Mouse (Mus musculus): ENCODE measurements at regions not wholly inside any gene's neighbourhood (a gene's known extent, or its start where the extent isn't known, plus 50 kb on each side); places are given as distances from the start of the nearest gene placed in this dataset.

- no peak overlapping the region for H3K27ac ChIP-seq (ENCODE audit: insufficient read depth, low read length)
- H3K36me3 ChIP-seq (ENCODE audit: control insufficient read depth, insufficient read depth, low read length, poor library complexity, severe bottlenecking), result no peaks in the 10 kb centered on the region
- H3K9ac ChIP-seq (ENCODE audit: low read depth, poor library complexity, severe bottlenecking), result no peak overlapping the region
- TF ChIP-seq CTCF (IDR thresholded peaks at IDR 0.05; ENCODE audit: low read depth, low read length), result no peak
- TF ChIP-seq POLR2A (IDR thresholded peaks at IDR 0.05; ENCODE audit: insufficient read depth, low read length), result no peak
- TF ChIP-seq EP300 (IDR thresholded peaks at IDR 0.05; ENCODE audit: insufficient read depth, low read depth, low read length), result no peak
- H3K9me3 ChIP-seq (replicated peaks; ENCODE audit: control insufficient read depth, insufficient read depth, low read length, poor library complexity, severe bottlenecking), result no peaks in the 10 kb centered on the region
- no peak overlapping the region for H3K4me3 ChIP-seq (ENCODE audit: low read depth, low read length)
- H3K27me3 ChIP-seq (ENCODE audit: control insufficient read depth, insufficient read depth, low read length, poor library complexity, severe bottlenecking), result no peaks in the 10 kb centered on the region
- H3K4me1 ChIP-seq (ENCODE audit: control insufficient read depth, insufficient read depth, low read length), result no peaks in the 10 kb centered on the region
These were observed 159.8 kb downstream of the S1pr1 start for GRCm38 (mm10) chr3:115554809-115555708.

GRCm38 (mm10) chr3:115553848-115554515 lies 160.9 kb downstream of the S1pr1 start:
- H3K27me3 ChIP-seq (ENCODE audit: control insufficient read depth, insufficient read depth, low read length, poor library complexity, severe bottlenecking), result no peaks in the 10 kb centered on the region
- no peak overlapping the region for H3K27ac ChIP-seq (ENCODE audit: insufficient read depth, low read length)
- TF ChIP-seq POLR2A (IDR thresholded peaks at IDR 0.05; ENCODE audit: insufficient read depth, low read length) (no peak), CTCF (IDR thresholded peaks at IDR 0.05; ENCODE audit: low read depth, low read length) (peak; percentile 7)
- no peak overlapping the region for H3K9ac ChIP-seq (ENCODE audit: low read depth, poor library complexity, severe bottlenecking)
- no peak overlapping the region for H3K4me3 ChIP-seq (ENCODE audit: low read depth, low read length)
- no peaks in the 10 kb centered on the region for H3K4me1 ChIP-seq (ENCODE audit: control insufficient read depth, insufficient read depth, low read length)
- no peaks in the 10 kb centered on the region for H3K36me3 ChIP-seq (ENCODE audit: control insufficient read depth, insufficient read depth, low read length, poor library complexity, severe bottlenecking)
- no peaks in the 10 kb centered on the region for H3K9me3 ChIP-seq (replicated peaks; ENCODE audit: control insufficient read depth, insufficient read depth, low read length, poor library complexity, severe bottlenecking)

- Histone ChIP-seq H3K27ac (ENCODE audit: insufficient read depth, low read length) (no peak overlapping the region), H3K4me1 (ENCODE audit: control insufficient read depth, insufficient read depth, low read length) (no peaks in the 10 kb centered on the region), H3K27me3 (ENCODE audit: control insufficient read depth, insufficient read depth, low read length, poor library complexity, severe bottlenecking) (no peaks in the 10 kb centered on the region), H3K36me3 (ENCODE audit: control insufficient read depth, insufficient read depth, low read length, poor library complexity, severe bottlenecking) (no peaks in the 10 kb centered on the region), H3K9ac (ENCODE audit: low read depth, poor library complexity, severe bottlenecking) (no peak overlapping the region), H3K9me3 (replicated peaks; ENCODE audit: control insufficient read depth, insufficient read depth, low read length, poor library complexity, severe bottlenecking) (no peaks in the 10 kb centered on the region), H3K4me3 (ENCODE audit: low read depth, low read length) (no peak overlapping the region)
- TF ChIP-seq EP300 (IDR thresholded peaks at IDR 0.05; ENCODE audit: insufficient read depth, low read depth, low read length) (no peak), POLR2A (IDR thresholded peaks at IDR 0.05; ENCODE audit: insufficient read depth, low read length) (no peak), CTCF (IDR thresholded peaks at IDR 0.05; ENCODE audit: low read depth, low read length) (no peak)
These were observed 173.1 kb downstream of the S1pr1 start for GRCm38 (mm10) chr3:115541789-115542188.

- Histone ChIP-seq H3K27me3 (ENCODE audit: control insufficient read depth, insufficient read depth, low read length, poor library complexity, severe bottlenecking) (no peaks in the 10 kb centered on the region), H3K36me3 (ENCODE audit: control insufficient read depth, insufficient read depth, low read length, poor library complexity, severe bottlenecking) (no peaks in the 10 kb centered on the region), H3K4me3 (ENCODE audit: low read depth, low read length) (no peak overlapping the region), H3K9ac (ENCODE audit: low read depth, poor library complexity, severe bottlenecking) (no peak overlapping the region), H3K4me1 (ENCODE audit: control insufficient read depth, insufficient read depth, low read length) (no peaks in the 10 kb centered on the region), H3K9me3 (replicated peaks; ENCODE audit: control insufficient read depth, insufficient read depth, low read length, poor library complexity, severe bottlenecking) (no peaks in the 10 kb centered on the region), H3K27ac (ENCODE audit: insufficient read depth, low read length) (no peak overlapping the region)
- TF ChIP-seq POLR2A (IDR thresholded peaks at IDR 0.05; ENCODE audit: insufficient read depth, low read length) (no peak), CTCF (IDR thresholded peaks at IDR 0.05; ENCODE audit: low read depth, low read length) (no peak), EP300 (IDR thresholded peaks at IDR 0.05; ENCODE audit: insufficient read depth, low read depth, low read length) (no peak)
These were observed 176.5 kb downstream of the S1pr1 start for GRCm38 (mm10) chr3:115538355-115538754.

GRCm38 (mm10) chr3:115532141-115532735 lies 182.6 kb downstream of the S1pr1 start:
- TF ChIP-seq CTCF (IDR thresholded peaks at IDR 0.05; ENCODE audit: low read depth, low read length), result no peak
- TF ChIP-seq EP300 (IDR thresholded peaks at IDR 0.05; ENCODE audit: insufficient read depth, low read depth, low read length), result no peak
- TF ChIP-seq POLR2A (IDR thresholded peaks at IDR 0.05; ENCODE audit: insufficient read depth, low read length), result no peak
- Histone ChIP-seq H3K9ac (ENCODE audit: low read depth, poor library complexity, severe bottlenecking) (no peak overlapping the region), H3K4me1 (ENCODE audit: control insufficient read depth, insufficient read depth, low read length) (no peaks in the 10 kb centered on the region), H3K27me3 (ENCODE audit: control insufficient read depth, insufficient read depth, low read length, poor library complexity, severe bottlenecking) (no peaks in the 10 kb centered on the region), H3K9me3 (replicated peaks; ENCODE audit: control insufficient read depth, insufficient read depth, low read length, poor library complexity, severe bottlenecking) (no peaks in the 10 kb centered on the region), H3K27ac (ENCODE audit: insufficient read depth, low read length) (no peak overlapping the region), H3K4me3 (ENCODE audit: low read depth, low read length) (no peak overlapping the region), H3K36me3 (ENCODE audit: control insufficient read depth, insufficient read depth, low read length, poor library complexity, severe bottlenecking) (no peaks in the 10 kb centered on the region)

Data from ES-Bruce4 (cell line).